Mouse (Mus musculus) adipocyte (in vitro differentiated cells): ENCODE results near the gene Gm14781.
"Not testable (repeated sequence)": the region's sequence is repeated elsewhere in the genome, so short reads cannot be mapped to it uniquely, and the experiment has no call there.

ENCODE experiments used
- DNase-seq: peaks from one replicate; pipeline ENCODE4 v3.0.0-alpha.2; 2016; ENCODE audit warnings: low spot score

The Gm14781 gene

DNA sequence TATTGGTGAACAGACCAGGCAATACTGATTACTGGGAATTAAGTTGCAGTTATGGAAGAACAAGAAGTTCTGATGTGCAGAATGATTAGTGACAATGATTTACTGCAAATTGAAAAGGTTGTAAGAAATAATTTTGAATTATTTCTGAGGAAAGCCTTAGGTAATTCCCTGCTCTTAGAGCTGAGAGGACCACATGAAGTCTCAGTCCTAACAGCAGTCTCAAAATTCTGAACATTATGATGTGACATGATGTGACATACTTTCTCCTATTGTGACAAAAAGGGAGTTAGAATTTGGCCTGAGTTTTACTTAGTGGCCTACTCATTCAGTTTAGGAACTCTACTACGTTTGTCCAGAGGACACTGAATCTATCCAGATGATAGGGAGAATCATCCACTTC, at the start of gene Gm14781:
Gm14781 (plus strand) TSS at position 301 of the 400 bp plus-strand sequence.
- not testable (repeated sequence) for DNase-seq

DNA sequence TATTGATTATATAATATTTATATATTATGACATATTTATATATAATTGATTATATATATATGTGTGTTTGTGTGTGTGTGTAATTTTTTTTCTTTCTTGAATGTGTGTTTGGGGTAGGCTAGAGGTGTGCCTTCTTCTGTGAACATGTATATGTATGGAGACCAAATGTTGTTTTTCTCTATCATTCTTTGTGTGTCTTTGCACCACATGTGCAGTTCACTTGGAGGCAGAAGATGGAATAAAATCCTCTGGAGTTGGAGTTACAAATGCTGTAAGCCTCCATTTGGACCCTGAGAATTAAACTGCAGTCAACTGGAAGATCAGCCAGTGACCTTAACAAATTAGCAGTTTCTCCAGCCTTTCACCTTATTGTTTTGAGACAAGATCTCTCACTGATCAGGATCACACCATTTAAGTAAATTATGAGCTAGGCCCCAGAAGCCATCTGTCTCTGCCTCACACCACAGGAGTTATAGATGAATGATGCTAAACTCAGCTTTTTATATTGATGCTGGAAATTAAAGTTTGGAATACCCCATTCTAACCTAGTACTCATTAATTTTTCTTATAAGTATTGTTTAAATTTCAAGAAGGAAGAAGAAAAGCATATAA, 23.1 kb downstream of the Gm14781 start:
- not testable (repeated sequence) for DNase-seq
